ENCODE assay signal across 15 mouse cellular contexts in genomic region chr3:90064383-90064782, GRCm38 (mm10).
"Had no signal": no experiment of that assay in that cellular context is flagged by ENCODE, and none has a peak within 500 bp of the region (broad histone marks: within the 10 kb centered on the region; RNA-seq: fewer than 3 reads in every experiment).

No protein-coding gene starts in this region.

- H3K27me3 ChIP-seq: limb, embryonic 13.5 days had no signal

- H3K9ac ChIP-seq: limb, embryonic 13.5 days; liver, embryonic 14.5 days had no signal

- H3K27ac ChIP-seq: kidney, postnatal 0 days; limb, embryonic 13.5 days; liver, embryonic 14.5 days had no signal

- H3K9me3 ChIP-seq: limb, embryonic 13.5 days had no signal

- H3K4me2 ChIP-seq: limb, embryonic 13.5 days; midbrain, embryonic 11.5 days had no signal

- ATAC-seq: lung, postnatal 0 days; midbrain, embryonic 16.5 days had no signal

- DNase-seq: kidney, adult 2 months; kidney, postnatal 36 days; left cerebral cortex, postnatal 4 days; lung, adult 18-20 months; lung, postnatal 4 days; right cerebral cortex, adult 18-20 months; right cerebral cortex, postnatal 25 days; thymus, adult 2 months; thymus, postnatal 36 days had no signal

- H3K4me3 ChIP-seq: limb, embryonic 13.5 days had no signal

- H3K4me1 ChIP-seq: limb, embryonic 13.5 days had no signal
